Mouse (Mus musculus): ENCODE measurements around the gene Plscr3.

Plscr3 gene

DNA sequence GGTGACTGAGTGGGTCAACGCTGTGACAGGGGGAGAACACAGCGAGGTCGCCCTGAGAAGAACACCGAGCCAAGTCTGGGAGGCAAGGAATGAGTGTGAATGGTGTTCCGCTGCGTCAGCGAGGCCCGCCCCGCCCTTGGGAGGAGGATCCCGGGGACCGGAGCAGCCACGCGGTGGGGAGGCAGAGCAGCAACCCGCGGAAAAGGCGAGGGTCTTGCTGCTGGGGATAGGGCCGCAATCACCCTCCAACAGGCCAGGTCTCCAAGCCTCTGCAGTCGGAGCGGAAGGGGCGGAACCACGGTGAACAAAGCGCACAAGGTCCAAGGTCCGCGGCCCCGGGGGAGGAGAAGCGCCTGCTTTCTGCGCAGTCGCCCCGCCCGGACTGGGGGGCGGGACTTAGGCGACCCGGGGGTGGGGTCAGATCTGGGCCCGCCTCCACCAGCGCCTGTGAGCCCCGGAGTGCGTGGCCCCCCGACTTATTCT, at the start of gene Plscr3:
Plscr3 (plus strand) TSS at position 179 of the 483 bp plus-strand sequence.
- peak; percentile 88 to 92 for DNase-seq (ENCODE audit: low spot score in 2 of 2)

DNA sequence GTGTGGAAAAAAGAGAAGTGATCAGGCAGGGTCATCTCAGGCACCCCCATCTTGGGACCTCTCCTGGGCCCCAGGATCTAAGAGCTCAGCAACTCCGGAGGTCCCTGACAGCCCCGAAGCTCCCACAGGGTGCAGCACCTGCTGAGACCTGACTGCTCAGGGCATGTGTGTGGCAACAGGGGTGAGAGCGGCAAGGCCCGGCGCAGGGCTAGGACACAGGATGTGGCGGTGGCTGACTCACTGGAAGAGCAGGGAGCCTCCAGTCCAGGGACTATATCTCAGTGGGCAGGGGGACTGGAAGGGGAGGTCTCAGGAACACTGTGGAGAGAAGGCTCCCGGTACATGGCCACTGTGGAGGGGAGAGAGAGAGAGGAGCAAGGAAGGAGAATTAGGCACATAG, 48.3 kb upstream of the Plscr3 start:
- no peak for DNase-seq (ENCODE audit: low spot score in 2 of 2)

DNA sequence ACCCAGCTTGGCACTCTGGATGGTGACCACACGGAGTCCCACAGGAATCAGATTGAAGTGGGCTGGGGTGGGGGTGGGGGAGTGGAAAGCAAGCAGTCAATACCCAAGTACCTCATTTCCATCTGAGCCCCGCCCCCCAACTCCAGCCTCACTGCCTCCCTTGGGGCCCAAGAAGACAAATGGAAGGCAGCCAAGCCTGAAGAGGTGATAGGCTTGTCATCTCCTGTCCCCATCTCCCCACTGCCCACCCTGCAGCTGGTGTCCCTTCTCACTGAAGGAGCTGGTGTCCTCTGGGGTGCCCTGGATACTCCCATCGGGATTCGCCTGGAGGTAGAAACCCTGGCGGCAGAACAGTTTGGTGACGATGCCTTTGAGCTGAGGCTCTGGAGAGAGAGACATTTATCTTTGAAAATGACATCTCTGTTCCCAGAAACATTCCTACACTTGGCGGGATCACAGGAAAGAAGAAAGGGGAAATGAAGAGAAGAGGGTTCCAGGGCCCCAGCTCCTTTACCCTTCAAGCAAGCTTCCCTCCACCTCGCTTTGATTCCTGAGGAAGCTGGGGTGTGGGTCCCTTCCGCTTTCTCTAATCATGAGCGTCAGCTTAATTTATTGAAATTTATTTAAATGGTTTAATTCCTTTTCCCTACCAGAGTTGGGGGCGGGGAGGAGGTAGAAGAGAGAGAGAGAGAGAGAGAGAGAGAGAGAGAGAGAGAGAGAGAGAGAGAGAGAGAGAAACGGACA, 46.6 kb upstream of the Plscr3 start:
- no peak for DNase-seq (ENCODE audit: low spot score in 2 of 2)

DNA sequence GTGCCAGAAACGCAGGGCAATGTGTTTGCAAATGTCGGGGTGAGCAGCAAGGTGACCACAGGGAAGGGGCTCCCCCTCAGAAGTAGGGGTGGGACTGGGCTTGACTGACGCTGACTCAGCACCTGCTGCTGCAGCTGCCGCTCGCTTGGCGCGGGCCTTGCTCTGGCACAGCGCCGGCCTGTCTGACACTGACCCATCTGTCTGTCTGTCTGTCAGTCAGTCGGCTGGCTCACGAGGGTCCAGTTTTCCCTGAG, 46.1 kb upstream of the Plscr3 start:
- no peak for DNase-seq (ENCODE audit: low spot score in 2 of 2)

DNA sequence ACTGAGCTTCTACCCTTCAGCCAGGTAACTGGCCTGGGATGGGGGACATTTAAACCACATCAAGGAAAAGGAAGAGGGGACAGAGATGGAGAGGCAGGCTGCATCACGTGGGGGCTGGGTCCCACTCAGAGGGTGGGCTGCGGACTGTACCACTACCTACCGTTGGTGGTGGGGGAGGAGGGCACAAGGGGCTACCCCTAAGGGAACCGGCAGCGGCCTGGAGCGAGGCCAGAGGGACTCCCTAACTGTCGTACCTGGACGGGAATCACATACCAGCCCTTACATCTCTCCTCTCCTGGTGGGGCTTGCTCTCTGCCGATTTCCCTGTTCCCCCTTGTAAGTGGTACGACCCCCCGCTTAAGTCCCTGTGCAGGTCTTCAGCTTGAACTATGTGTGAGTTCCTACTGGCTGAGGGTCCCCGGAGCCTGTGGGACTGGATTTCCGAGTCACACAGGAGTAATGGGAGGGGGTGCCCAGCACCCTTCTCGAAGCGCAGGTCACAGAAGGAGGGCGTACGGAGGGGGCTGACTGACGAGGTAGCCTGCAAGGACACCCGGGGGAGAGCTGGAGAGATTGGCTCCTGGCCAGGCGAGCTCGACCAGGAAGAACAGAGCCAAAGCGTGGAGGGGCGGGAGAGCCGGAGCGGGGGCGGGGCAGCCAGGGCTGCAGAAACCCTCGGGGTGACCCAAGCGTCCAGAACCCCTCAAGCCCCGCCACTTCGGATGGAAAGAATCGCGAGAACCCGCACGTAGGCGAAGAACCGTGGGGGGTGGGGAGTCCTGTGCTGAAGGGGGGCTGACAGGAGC, 45.6 kb upstream of the Plscr3 start:
- no peak for DNase-seq (ENCODE audit: low spot score in 2 of 2)

DNA sequence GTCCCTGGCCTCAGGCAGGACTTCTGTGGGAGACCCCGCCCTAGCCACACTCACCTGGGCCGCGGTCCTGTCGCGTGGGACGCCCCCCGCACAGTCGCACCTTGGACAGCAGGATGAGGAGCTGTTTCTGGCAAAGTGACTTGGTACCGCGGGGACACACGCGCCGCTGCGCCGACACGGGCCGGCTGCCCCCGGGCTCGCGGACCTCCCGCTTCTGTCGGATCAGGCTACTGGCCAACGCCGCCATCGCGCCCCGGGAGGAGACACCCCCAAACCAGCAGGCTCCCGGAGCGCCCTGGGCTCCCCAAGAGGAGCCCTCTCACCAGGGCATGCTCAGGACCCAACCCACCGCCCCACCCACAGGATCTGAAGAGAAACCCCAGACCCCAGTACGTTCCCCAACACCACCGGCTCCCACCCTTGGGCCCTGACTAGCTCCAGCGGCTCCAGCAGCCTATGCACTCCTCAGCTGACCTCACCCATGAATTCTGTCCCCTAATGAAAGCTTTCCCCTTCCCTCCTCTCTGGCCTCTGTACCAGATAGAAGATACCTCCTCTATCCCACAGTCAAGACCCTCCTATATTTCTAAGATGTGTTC, 44.7 kb upstream of the Plscr3 start, which contains the start of gene Fgf11:
Fgf11 (minus strand) TSS at position 479 of the 599 bp plus-strand sequence.
- no peak for DNase-seq (ENCODE audit: low spot score in 2 of 2)

DNA sequence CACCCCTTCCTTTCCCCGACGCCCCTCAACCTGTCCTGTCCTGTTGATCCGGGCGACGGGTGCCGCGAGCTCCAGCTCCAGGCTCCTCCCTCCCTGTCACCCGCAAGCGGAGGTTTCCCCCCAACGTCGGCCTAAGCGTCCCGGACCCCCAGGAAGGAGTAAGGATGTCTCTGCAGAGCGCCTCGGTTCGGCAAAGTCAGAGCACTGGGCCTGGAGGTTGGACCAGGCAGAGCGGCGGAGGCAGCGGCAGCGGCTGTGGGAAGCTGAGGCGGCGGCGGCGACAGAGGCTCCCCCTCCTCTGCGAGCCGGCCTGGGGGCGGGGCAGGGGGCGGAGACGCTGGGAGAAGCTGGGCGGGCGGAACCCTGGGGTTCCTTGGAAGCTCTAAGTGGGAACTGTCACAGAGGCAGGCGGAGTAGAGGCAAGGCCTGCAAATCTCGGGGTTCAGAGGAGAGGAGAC, 43.5 kb upstream of the Plscr3 start:
- DNase-seq (ENCODE audit: low spot score in 2 of 2) = peak; percentile 49 to 69

DNA sequence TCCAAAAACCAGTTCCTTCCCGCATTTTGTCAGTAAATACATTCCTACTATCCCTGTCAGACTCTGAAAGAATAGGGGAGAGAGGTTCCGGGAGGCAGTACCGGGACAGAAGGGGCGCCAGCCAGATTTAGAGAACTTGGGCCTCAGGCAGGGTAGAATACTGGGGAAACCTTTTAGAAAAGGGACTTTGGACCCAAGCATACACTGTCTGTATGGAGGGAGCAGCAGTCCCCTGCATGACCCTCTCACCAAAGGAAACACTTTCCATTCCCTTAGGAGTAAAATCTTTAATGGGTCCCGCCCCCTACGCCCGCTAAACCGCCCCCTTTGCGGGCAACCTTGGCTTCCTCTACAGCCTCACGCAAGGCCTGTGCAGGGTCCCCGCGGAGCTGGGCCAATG, 42.8 kb upstream of the Plscr3 start:
- DNase-seq (ENCODE audit: low spot score in 2 of 2) = no peak

DNA sequence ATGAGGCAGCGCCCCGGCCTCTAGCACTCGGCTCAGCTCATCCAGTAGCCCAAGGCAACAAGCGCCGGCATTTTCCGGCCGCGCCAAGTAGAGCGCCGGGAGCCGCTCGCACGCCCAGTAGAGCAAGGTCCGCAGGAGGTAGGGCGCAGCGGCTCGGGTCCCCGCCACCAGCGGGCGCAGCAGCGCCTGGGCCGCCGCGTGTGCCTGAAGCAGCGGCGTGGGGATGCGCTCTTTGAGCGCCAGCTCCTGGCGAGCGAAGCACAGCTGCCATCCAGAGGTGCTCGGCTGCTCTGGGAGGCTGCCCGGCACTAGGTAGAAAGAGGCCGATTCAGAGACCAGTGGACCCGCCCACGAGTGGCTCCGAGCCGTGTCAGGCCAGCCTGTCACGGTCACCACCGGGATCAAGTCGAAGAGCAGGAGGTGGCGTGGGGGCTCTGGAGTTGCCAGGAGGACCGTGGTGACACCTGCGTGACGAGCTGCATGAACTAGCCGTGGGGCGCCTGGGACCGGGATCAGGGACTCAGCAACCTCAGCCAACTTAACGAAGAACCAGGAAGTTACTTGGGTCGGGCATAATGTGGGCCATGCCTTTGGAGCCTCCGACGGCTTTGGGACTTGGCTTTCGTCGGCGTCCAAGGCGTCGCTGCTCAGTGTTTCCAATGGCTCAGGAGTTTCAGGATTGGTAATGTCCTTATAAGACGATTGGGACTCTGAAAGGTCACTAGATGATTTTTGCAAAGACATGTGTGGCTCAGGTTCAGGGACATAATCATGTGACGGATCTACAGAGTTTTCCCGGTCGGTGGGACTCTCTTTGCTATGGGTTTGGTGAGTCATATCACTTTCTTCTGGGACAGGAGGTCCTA, 42.2 kb upstream of the Plscr3 start:
- DNase-seq (ENCODE audit: low spot score in 2 of 2) = peak; percentile 58 to 79

DNA sequence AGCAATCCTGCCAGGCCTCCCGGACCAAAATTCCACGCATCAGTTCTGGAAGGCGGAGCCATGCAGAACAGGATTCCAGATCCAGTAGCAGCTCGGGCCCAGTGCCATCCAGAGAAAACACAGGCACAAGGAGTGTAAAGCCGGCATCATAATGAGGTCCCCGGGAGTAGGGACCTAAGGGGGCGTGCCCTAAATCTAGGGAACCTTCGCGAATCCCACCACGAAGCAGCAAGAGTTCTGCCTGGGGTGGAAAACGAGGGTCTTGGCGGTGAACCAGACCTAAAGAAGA, 41.6 kb upstream of the Plscr3 start:
- DNase-seq (ENCODE audit: low spot score in 2 of 2) = no peak

DNA sequence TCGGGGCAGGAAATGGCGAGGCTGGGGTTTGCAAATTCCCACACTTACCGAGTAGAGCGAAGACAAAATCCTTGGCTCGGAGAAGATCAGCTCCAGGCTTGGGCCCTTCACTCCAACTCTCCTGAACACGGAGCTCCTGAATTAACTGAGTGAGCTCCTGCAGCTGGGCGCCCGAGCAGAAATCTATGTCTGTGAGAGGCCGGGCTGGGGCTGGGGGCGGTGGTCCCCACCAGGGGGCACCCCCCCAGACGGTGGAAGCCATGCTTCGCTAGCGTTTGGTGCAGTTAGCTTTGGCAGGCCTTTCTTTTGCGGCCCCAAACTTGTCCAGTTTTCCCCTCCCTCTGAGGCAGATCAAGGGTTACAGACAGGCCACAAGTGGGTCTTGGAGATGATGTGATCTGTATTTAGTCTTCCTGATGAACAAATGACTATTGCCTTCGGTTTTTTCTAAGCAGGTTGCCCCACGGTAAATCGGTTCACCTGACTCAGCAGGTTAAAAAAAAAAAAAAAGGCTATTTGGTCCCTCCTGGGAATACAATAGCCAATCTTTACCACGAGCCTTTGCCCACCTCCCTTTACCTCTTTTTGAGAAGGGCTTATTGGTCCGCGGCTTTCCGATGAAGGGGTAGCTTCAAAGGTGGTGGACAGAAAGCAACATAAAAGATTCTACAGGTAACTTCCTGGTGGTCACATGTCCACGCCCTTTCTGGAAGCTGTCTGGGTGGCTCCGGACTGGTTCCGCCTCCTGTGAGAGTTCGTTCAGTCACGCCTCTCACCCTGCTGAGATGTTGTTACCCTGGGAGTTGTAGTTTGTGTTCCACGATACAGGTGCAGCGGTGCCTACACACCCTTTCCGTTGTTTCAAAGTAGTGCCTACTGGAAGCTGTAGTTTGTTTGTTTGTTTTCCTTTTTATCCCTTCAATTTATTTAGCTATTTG, 40.9 kb upstream of the Plscr3 start, which contains the start of gene Tmem102:
Tmem102 (minus strand) TSS at position 653 of the 938 bp plus-strand sequence.
- DNase-seq (ENCODE audit: low spot score in 2 of 2) = no peak

DNA sequence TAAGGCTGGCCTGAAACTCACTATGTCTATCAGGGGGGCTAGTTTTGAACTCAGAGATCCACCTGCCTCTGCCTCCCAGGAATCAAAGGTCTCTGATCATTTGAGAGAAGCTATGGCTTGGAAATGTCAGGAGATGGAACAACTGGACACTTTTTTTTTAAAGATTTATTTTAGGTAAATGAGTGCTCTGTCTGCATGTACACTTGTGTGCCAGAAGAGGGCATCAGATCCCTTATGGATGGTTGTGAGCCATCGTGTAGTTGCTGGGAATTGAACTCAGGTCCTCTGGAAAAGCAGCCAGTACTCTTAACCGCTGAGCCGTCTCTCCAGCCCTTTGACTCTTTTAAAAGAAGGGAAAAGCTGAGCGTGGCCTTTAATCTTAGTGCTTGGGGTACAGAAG, 39.8 kb upstream of the Plscr3 start:
- DNase-seq (ENCODE audit: low spot score in 2 of 2) = no peak

DNA sequence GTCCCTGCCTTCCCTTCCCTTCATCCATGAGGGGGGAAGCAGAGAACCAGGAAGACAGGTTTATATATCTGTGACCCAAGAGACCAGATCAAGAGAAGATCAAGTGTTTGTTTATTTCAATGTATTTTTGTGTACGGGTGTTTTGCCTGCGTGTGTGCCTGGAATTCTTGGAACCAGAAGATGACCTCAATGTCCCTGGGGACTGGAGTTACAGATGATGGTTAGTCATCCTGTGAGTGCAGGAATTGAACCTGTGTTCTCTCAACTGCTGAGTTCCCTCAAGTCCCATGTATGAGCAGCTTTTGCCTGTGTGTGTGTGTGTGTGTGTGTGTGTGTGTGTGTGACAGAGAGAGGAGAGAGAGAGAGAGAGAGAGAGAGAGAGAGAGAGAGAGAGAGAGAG, 38.5 kb upstream of the Plscr3 start:
- no peak for DNase-seq (ENCODE audit: low spot score in 2 of 2)

DNA sequence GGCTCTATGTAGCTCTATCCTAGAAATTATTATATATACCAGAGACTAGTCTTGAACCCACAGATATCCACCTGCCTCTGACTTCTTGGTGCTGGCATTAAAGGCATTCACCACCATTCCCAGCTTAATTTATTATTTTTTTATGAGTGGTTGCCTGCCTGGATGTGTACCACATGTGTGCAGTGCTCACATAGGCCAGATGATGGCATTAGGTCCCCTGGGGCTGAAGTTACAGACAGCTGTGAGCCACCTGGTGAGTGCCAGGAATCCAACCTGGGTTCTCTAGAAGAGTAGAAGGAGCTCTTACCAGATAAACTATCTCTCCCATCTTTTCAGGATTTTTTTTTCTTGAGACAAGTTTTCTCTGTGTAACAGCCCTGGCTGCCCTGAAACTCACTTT, 35.9 kb upstream of the Plscr3 start:
- no peak for DNase-seq (ENCODE audit: low spot score in 2 of 2)

DNA sequence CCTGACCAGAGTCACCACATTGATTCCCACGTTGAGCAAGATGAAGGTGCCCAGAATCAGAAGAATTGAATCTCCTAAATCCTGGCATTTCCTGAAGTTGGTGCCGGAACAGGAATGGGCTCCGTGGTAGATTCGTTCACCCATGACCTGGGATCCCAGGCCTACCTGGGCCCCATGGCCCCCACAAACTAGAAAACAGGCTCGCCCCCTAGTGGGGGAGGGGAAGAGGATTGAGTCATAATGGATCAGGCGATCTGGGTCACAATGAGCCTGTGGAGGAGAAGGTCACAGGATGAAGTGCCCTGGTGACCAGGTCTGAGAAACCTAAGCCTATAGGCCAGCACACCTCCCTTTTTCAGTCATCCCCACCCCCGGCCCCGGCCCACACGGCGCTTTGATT, 31.0 kb upstream of the Plscr3 start, which contains the start of gene Gm39566:
Gm39566 (minus strand) TSS at position 144 of the 400 bp plus-strand sequence.
- peak in 1 of 2 experiments; percentile 37 for DNase-seq (ENCODE audit: low spot score in 2 of 2)

DNA sequence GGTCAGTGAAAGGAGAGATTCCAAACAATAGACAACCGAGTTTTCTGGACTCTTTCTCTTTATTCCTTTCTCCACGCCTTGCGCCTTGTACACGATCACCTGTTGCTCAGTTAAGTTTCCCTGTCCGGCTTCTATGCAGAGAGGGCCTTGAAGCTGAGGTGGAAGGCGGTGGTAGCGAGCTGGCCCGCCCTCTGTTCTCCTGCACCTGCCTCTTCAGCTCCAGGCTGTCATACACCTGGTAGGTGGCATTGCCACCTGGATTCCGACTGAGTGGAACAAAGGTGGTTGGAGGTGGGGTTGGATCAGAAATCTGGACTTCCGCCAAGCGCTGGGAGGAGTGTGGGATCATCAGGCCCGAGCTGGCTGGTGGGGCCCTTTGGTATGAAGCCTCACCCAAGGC, 29.7 kb upstream of the Plscr3 start:
- no peak for DNase-seq (ENCODE audit: low spot score in 2 of 2)

DNA sequence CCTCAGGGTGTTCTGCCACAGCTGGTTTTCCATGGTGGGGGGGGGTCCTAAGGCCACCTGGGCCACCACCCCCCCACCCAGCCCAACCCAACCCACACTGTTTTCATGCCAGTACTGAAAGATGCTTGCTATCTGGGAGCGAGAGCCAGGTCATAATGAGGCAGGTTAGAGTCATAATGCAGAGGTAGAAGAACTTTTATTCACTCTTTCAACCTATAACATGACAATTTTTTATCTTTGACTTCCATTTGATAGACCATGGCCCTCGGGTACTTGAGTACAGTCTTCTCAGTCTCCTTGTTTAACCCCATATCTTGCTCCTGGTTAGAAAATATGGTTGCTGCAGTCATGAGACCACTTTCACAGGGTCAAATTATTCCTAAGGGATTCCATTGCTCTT, 27.8 kb upstream of the Plscr3 start, which contains the start of gene Spem2:
Spem2 (minus strand) TSS at position 101 of the 400 bp plus-strand sequence.
- no peak for DNase-seq (ENCODE audit: low spot score in 2 of 2)

DNA sequence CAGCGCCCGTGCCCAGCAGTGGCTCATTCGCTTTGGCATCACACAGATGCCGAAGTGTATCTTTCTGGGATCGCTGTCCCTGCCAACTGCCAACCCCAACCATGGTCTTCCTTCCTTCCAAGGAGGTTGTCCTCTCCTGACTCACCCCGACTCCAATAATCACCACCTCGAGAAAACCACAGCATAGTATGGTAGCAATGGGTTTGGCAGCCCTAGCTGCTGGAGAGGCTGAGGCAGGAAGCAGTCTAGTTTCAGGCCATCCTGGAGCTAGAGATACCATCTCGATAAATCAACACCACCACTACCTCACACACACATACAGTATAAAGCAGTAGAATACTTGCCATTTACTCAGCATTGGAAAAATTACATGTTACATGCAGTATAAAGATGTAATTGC, 27.3 kb upstream of the Plscr3 start:
- no peak for DNase-seq (ENCODE audit: low spot score in 2 of 2)

DNA sequence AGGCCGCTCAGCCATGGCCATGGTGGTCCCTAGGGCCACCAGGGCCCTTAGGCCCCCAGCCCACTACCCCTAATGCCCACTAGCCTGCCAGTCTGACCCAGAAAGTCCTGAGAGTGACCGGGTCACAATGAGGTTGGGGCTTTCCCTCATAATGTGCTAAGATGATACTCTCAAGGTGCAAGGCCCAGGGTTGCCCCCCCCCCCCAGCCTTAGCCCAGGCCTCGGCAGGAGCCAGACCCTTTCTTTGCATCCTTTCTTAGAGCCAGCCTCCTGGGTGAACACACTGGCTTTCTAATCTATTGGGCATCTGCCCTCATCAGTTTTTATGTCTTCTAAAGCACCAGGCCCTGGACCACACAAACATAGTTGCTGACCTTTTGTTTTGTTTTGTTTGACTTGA, 24.1 kb upstream of the Plscr3 start, which contains the start of gene Spem1:
Spem1 (minus strand) TSS at position 101 of the 400 bp plus-strand sequence.
- DNase-seq (ENCODE audit: low spot score in 2 of 2) = no peak

DNA sequence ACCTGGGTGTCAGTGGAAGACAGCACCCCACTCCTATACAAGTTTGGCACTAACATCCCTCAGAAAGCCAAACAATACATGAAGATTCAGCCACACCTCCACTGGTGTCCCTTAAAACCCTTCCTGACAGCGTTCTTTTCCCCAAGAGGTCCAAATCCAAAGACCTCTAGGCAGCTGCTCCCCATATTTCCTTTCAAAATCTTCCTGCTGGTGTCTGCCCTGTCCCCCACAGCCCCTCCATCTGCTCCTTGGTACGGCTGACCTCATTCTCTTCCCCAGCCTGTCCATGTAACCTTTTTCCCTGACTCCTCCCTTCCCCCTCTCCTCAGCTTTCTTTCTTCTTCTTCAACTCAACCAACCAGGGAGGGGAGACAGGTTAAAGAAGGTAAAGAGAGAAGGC, 22.7 kb upstream of the Plscr3 start:
- DNase-seq (ENCODE audit: low spot score in 2 of 2) = no peak
